Mouse (Mus musculus) intestine, embryonic 14.5 days (tissue): ENCODE data around the gene Hist2h3c1. TPM values are rescaled to one million over a fixed set of nuclear protein-coding genes. Genes with fewer than 3 reads are reported as not detected.
"Not testable (repeated sequence)": the region's sequence is repeated elsewhere in the genome, so short reads cannot be mapped to it uniquely, and the experiment has no call there.

Experiments
- ATAC-seq: fragments of 200-750 bp; cut with Nextera tagmentation; replicated peaks from 2 replicates; pipeline ENCODE4 v1.8.0; 2017; ENCODE audit warnings: low read depth, moderate number of reproducible peaks, moderate TSS enrichment, moderate library complexity; ENCODE audit not compliant: low FRiP score, low TSS enrichment
- DNase-seq: peaks from one replicate; pipeline ENCODE4 v3.0.0-alpha.2; 2018; ENCODE audit warnings: low spot score
- H3K27ac ChIP-seq: fragments of 300-500 bp; sonication (generic); 2 replicates; pipeline ENCODE4 v1.5.1; 2014; ENCODE audit warnings: low read depth, mild to moderate bottlenecking, control low read depth
- H3K27me3 ChIP-seq: fragments of 300-500 bp; sonication (generic); replicated peaks from 2 replicates; pipeline ENCODE4 v1.6.1; 2014; ENCODE audit warnings: low read length, control low read depth; ENCODE audit not compliant: control insufficient read depth, insufficient read depth
- H3K36me3 ChIP-seq: fragments of 300-500 bp; sonication (generic); 2 replicates; pipeline ENCODE4 v1.6.1; 2014; ENCODE audit warnings: low read length, control low read depth; ENCODE audit not compliant: control insufficient read depth, insufficient read depth
- H3K4me1 ChIP-seq: fragments of 300-500 bp; sonication (generic); replicated peaks from 2 replicates; pipeline ENCODE4 v1.6.1; 2014; ENCODE audit warnings: low read length, control low read depth, mixed read lengths; ENCODE audit not compliant: control insufficient read depth, insufficient read depth
- H3K4me2 ChIP-seq: fragments of 300-500 bp; sonication (generic); 2 replicates; pipeline ENCODE4 v1.6.1; 2014; ENCODE audit warnings: low read length
- H3K4me3 ChIP-seq: fragments of 300-500 bp; sonication (generic); 2 replicates; pipeline ENCODE4 v1.5.1; 2014; ENCODE audit warnings: low read depth, low read length, control low read depth, mixed read lengths
- H3K9ac ChIP-seq: fragments of 300-500 bp; sonication (generic); 2 replicates; pipeline ENCODE4 v1.6.1; 2014; ENCODE audit warnings: mild to moderate bottlenecking, low read length
- H3K9me3 ChIP-seq: fragments of 300-500 bp; sonication (generic); 2 replicates; pipeline ENCODE4 v1.6.1; 2016; ENCODE audit warnings: low read length, control low read depth; ENCODE audit not compliant: control insufficient read depth
- WGBS: fragments of 180-500 bp; shearing (Covaris S2); extraction: QIAGEN DNeasy Blood & Tissue Kit; methylation state at CpG from one replicate; pipeline ENCODE4 v1.1.7; 2014; 5-methylcytosine and 5-hydroxymethylcytosine counted together
- microRNA-seq: library from miRNA; unstranded; fragments of <30 nt; microRNA quantifications from one replicate; pipeline ENCODE4, GENCODE M21; 2016
- polyA plus RNA-seq: library from polyadenylated mRNA; unstranded; fragments of >200 nt; fragmentation: Nextera tagmentation; extraction: Ambion mirVana; gene quantifications from 2 replicates; pipeline ENCODE4 v1.2.1, GENCODE M21; 2014

Hist2h3c1 gene
- polyA plus RNA-seq, 1 experiment from 2014 or later = 2.0 TPM

DNA sequence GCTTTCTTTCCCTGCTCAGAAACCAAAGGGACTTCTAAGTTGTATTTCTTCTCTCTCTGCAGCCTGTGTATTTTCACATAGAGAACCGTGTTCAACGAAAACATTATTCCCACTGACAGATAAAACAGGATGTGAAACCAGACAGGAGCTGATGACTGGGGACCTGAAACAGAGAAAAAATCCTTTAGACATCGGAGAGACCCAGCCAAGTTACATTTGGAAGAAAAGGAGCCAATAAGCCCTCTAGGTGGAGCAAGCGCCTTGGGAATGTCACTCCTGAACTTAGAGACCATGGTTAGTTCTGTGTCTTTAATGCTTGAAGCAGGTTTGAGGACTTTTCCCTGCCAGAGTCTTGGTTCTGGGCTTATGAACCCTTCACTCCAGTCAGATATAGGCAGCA lies 38.0 kb downstream of the Hist2h3c1 start:
- 13% methylated on average over 4 of the region's 4 CpGs for WGBS
- Histone ChIP-seq H3K9me3 (0 out of 2 replicates have a peak, but pooled peaks cover 2% of the 10 kb centered on the region), H3K4me1 (no peaks in the 10 kb centered on the region), H3K9ac (no peak overlapping the region), H3K4me2 (peak overlapping the region; percentile 23), H3K27ac (no peak overlapping the region), H3K4me3 (no peak overlapping the region), H3K36me3 (no peaks in the 10 kb centered on the region), H3K27me3 (peaks cover 6% of the 10 kb centered on the region; the same call in 1 of the 2 replicates)
- no peak for DNase-seq
- no peak for ATAC-seq

DNA sequence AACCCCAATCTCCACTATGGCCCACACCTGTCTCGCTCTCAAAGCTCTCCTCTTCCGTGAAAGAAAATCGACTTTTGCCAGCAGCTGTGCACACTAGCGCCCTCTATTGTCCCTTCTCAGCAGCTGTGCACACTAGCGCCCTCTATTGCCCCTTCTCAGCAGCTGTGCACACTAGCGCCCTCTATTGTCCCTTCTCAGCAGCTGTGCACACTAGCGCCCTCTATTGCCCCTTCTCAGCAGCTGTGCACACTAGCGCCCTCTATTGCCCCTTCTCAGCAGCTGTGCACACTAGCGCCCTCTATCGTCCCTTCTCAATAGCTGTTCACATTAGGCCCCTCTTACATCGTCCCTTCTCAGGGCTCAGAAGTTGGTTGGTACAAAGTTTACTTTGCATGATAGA lies 40.8 kb downstream of the Hist2h3c1 start:
- not testable (repeated sequence) for ATAC-seq, DNase-seq, H3K9me3 ChIP-seq, H3K4me3 ChIP-seq, H3K4me2 ChIP-seq, H3K36me3 ChIP-seq, H3K27me3 ChIP-seq, H3K27ac ChIP-seq, H3K9ac ChIP-seq, H3K4me1 ChIP-seq
- WGBS = 86% methylated on average over 11 of the region's 11 CpGs

DNA sequence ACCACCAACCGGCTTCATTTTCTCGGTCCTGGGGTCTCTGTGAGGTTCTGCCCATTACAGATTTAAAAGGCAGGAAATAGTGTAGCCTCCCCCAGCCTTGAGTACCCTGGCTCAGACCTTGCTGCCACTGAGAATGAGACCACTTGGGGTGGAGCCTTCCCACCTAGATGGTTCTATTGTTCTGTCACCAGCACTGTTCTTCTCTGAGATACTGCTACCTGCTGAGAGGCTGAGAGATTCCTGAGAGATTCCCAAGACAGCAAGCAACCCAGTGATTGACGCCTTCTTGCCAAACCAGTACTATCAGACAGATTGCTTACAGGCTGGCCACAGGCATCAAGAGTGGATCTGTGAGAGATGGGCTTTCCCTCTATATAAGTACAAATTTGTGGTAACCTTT lies 42.7 kb downstream of the Hist2h3c1 start:
- H3K4me2 ChIP-seq = no peak overlapping the region

DNA sequence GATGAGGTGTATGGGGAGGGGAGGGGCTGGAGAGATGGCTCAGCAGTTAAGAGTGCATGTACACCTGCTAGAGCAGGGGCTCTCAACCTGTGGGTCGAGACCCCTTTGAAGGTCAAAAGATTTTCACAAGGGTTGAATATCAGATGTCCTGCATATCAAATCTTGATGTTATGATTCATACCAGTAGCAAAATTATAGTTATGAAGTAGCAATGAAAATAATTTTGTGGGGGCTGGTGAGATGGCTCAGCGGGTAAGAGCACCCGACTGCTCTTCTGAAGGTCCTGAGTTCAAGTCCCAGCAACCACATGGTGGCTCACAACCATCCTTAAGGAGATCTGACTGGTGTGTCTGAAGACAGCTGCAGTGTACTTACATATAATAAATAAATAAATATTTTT lies 44.2 kb downstream of the Hist2h3c1 start:
- DNase-seq, ATAC-seq, H3K36me3 ChIP-seq, H3K9ac ChIP-seq, H3K27me3 ChIP-seq, H3K4me1 ChIP-seq, H3K27ac ChIP-seq, H3K4me2 ChIP-seq, H3K9me3 ChIP-seq, H3K4me3 ChIP-seq: not testable (repeated sequence)
- 92% methylated on average over 3 of the region's 3 CpGs for WGBS

More for the DNA sequence above, 42.7 kb downstream of the Hist2h3c1 start:
- DNase-seq (no peak), ATAC-seq (no peak)
- 53% methylated on average over 3 of the region's 3 CpGs for WGBS
- no peaks in the 10 kb centered on the region; the same call in 1 of the 2 replicates for H3K27me3 ChIP-seq
- H3K9ac ChIP-seq = no peak overlapping the region
- no peak overlapping the region for H3K4me3 ChIP-seq
- no peaks in the 10 kb centered on the region for H3K36me3 ChIP-seq
- H3K27ac ChIP-seq = no peak overlapping the region
- 0 out of 2 replicates have a peak, but pooled peaks cover 2% of the 10 kb centered on the region for H3K9me3 ChIP-seq
- H3K4me1 ChIP-seq = no peaks in the 10 kb centered on the region

DNA sequence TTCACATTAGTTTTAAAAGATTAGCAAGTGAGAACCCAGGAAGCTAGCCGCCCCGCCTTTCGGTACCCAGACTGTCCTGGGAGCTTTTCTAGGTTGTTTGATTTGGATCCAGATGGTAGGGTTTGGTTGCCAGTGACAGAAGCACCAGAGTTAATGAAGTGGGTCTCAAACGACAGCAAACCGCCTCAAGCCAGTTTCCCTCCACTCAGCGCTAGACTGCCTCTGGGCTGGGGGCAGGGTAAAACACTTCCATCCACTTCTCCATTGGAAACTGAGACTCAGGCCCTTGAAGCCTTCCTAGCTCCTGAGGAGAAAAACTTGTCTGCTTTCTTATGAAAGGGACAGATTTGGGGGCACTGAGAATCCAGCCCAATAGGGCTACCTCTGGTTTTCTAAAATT lies 46.2 kb downstream of the Hist2h3c1 start:
- Histone ChIP-seq H3K36me3 (no peaks in the 10 kb centered on the region), H3K9me3 (no peaks in the 10 kb centered on the region), H3K4me3 (no peak overlapping the region), H3K4me2 (no peak overlapping the region), H3K27ac (no peak overlapping the region), H3K27me3 (no peaks in the 10 kb centered on the region), H3K4me1 (no peaks in the 10 kb centered on the region), H3K9ac (no peak overlapping the region)
- DNase-seq (no peak), ATAC-seq (no peak)
- WGBS = 64% methylated on average over 6 of the region's 6 CpGs

DNA sequence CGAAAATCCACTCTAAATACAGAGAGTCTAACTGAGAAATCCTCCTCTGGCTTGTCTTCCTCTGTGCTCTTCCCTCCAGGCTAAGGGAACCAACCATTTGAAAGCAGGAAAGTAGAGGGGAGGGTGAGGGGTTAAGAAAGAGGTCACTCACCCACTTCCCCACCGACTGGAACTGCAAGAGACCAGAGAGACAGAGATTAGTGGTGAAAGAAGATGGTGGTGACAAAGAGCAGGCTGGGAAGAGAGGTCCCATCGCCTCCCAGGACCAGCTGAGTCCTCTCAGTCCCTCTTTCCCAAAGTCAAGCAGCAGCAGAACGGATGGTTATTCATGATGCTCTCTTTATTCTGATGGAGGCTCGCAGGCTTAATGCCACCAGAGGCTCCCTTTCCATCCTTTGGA lies 46.9 kb downstream of the Hist2h3c1 start:
- no peak overlapping the region for H3K4me2 ChIP-seq
- DNase-seq (no peak), ATAC-seq (no peak)
- no peaks in the 10 kb centered on the region for H3K27me3 ChIP-seq
- no peaks in the 10 kb centered on the region for H3K4me1 ChIP-seq
- H3K36me3 ChIP-seq = no peaks in the 10 kb centered on the region
- no peak overlapping the region for H3K4me3 ChIP-seq
- H3K27ac ChIP-seq = no peak overlapping the region
- no peak overlapping the region for H3K9ac ChIP-seq
- 44% methylated on average over 5 of the region's 5 CpGs for WGBS
- H3K9me3 ChIP-seq = no peaks in the 10 kb centered on the region

DNA sequence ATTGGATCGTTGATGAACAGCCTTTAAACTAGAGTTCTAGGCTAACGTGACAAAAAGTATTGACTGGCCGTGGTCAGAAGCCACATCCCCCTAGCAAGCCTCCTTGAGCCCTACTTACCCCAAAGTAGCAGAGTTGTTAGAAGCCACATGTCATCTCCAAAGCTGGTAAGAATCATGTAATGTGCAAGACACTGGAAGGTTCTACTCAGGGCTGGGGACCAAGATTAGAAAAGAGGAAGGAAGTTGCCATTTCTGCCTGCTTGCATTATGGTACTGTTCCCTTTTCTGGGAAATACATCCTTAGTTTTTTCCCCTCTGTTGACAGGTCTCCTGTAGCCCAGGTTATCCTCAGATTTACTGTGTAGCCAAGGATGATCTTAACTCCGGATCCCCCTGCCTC lies 47.3 kb downstream of the Hist2h3c1 start, which contains the start of gene Fcgr1:
TSS of gene Fcgr1 (minus strand) at position 183 of the 400 bp plus-strand sequence.
- DNase-seq = no peak
- H3K9ac ChIP-seq = no peak within 1 kb of the TSS
- H3K4me2 ChIP-seq = no peak within 1 kb of the TSS
- no peaks in the 10 kb centered on the region for H3K36me3 ChIP-seq
- H3K27ac ChIP-seq = no peak within 1 kb of the TSS
- no peaks in the 10 kb centered on the region for H3K9me3 ChIP-seq
- 87% methylated on average over 4 of the region's 4 CpGs for WGBS
- H3K4me1 ChIP-seq = no peaks in the 10 kb centered on the region
- H3K4me3 ChIP-seq = no peak within 1 kb of the TSS
- no peaks in the 10 kb centered on the region for H3K27me3 ChIP-seq
- no peak for ATAC-seq

Small RNAs within 50 kb of the gene (microRNA-seq; reads per million reads assigned to microRNA genes)
- gene Gm44492 (not detected), gene Gm47311 (not detected), gene Gm47313 (not detected)

Other genes with a start within 250 kb of the Hist2h3c1 start
- 20.6 and 25.8 TPM in 2 replicates for gene Vps45, start 188.2 kb upstream of the Hist2h3c1 start, polyA plus RNA-seq
- 14.0 and 14.8 TPM in 2 replicates for gene Otud7b, start 142.2 kb upstream of the Hist2h3c1 start, polyA plus RNA-seq
- gene Mtmr11, start 84.7 kb upstream of the Hist2h3c1 start, polyA plus RNA-seq = 27.7 and 28.8 TPM in 2 replicates
- 184 and 195 TPM in 2 replicates for gene Sf3b4, start 74.4 kb upstream of the Hist2h3c1 start, polyA plus RNA-seq
- 6.5 and 8.3 TPM in 2 replicates for gene Sv2a, start 65.5 kb upstream of the Hist2h3c1 start, polyA plus RNA-seq
- gene Bola1, start 27.0 kb upstream of the Hist2h3c1 start, polyA plus RNA-seq = 74.2 and 79.5 TPM in 2 replicates
- 0.74 and 1.3 TPM in 2 replicates for gene Hist2h2ab, start 26.8 kb upstream of the Hist2h3c1 start, polyA plus RNA-seq
- 7.9 and 9.7 TPM in 2 replicates for gene Hist2h2ac, start 25.8 kb upstream of the Hist2h3c1 start, polyA plus RNA-seq
- gene Hist2h2be, start 25.6 kb upstream of the Hist2h3c1 start, polyA plus RNA-seq = 7.3 and 7.6 TPM in 2 replicates
- gene Hist2h3c2, start 7.6 kb upstream of the Hist2h3c1 start, polyA plus RNA-seq = 8.3 and 8.7 TPM in 2 replicates
- gene Hist2h2aa2, start 6.4 kb upstream of the Hist2h3c1 start, polyA plus RNA-seq = 33.3 and 45.5 TPM in 2 replicates
- gene Hist2h2aa1, start 1.2 kb upstream of the Hist2h3c1 start, polyA plus RNA-seq = 16.3 and 23.3 TPM in 2 replicates
- 11.1 and 14.2 TPM in 2 replicates for gene Hist2h4, start 16.6 kb downstream of the Hist2h3c1 start, polyA plus RNA-seq
- 77.9 and 79.1 TPM in 2 replicates for gene Hist2h3b, start 22.0 kb downstream of the Hist2h3c1 start, polyA plus RNA-seq
- gene Hist2h2bb, start 23.1 kb downstream of the Hist2h3c1 start, polyA plus RNA-seq = 20.1 and 22.0 TPM in 2 replicates
- 3.4 TPM in 2 replicates for gene Fcgr1, start 47.3 kb downstream of the Hist2h3c1 start, polyA plus RNA-seq
- not detected in 2 replicates for gene BC107364, start 205.6 kb downstream of the Hist2h3c1 start, polyA plus RNA-seq